Mouse (Mus musculus) thymus, adult 2 months (tissue): ENCODE data around the gene Fam205a1. TPM values are rescaled to one million over a fixed set of nuclear protein-coding genes. Genes with fewer than 3 reads are reported as not detected.
"Not testable (repeated sequence)": the region's sequence is repeated elsewhere in the genome, so short reads cannot be mapped to it uniquely, and the experiment has no call there.

Source experiments
- DNase-seq: peaks from one replicate; pipeline ENCODE4 v3.0.0; 2021
- H3K27ac ChIP-seq: fragments of 200-500 bp; 2 replicates; pipeline ENCODE4 v1.5.1; 2012; ENCODE audit warnings: low read length, control low read depth; ENCODE audit not compliant: control insufficient read depth, insufficient read depth
- H3K27me3 ChIP-seq: fragments of 200-500 bp; 2 replicates; pipeline ENCODE4 v1.6.1; 2012; ENCODE audit warnings: mild to moderate bottlenecking, low read length, moderate library complexity, mixed read lengths; ENCODE audit not compliant: control insufficient read depth, insufficient read depth
- H3K36me3 ChIP-seq: fragments of 200-500 bp; 2 replicates; pipeline ENCODE4 v1.6.1; 2012; ENCODE audit warnings: mild to moderate bottlenecking, low read length, moderate library complexity; ENCODE audit not compliant: control insufficient read depth, insufficient read depth
- H3K4me1 ChIP-seq: fragments of 200-500 bp; replicated peaks from 2 replicates; pipeline ENCODE4 v1.6.1; 2012; ENCODE audit warnings: low read length; ENCODE audit not compliant: control insufficient read depth, insufficient read depth
- H3K4me3 ChIP-seq: fragments of 200-500 bp; 2 replicates; pipeline ENCODE4 v1.5.1; 2012; ENCODE audit warnings: mild to moderate bottlenecking, low read length, control low read depth, moderate library complexity; ENCODE audit not compliant: control insufficient read depth, insufficient read depth
- CTCF ChIP-seq: fragments of 200-500 bp; IDR thresholded peaks from 2 replicates; pipeline ENCODE4 v1.5.1; 2012; ENCODE audit warnings: mild to moderate bottlenecking, control low read depth, low read length, moderate library complexity, borderline replicate concordance; ENCODE audit not compliant: control insufficient read depth, poor library complexity, insufficient read depth; ENCODE audit errors: extremely low read depth
- POLR2A ChIP-seq: fragments of 200-500 bp; IDR thresholded peaks from 2 replicates; pipeline ENCODE4 v1.6.1; 2012; ENCODE audit warnings: mild to moderate bottlenecking, low read length, control low read depth, moderate library complexity; ENCODE audit not compliant: control insufficient read depth, poor library complexity, insufficient read depth; ENCODE audit errors: extremely low read depth
- WGBS: fragments of 180-500 bp; shearing (Covaris S2); methylation state at CpG from one replicate; pipeline ENCODE4 v1.1.7; 2018; 5-methylcytosine and 5-hydroxymethylcytosine counted together
- polyA plus RNA-seq: library from polyadenylated mRNA; depleted of rRNA; stranded (reverse); fragments of >200 nt; gene quantifications from 2 replicates; pipeline ENCODE4 v1.2.3, GENCODE M21; 2012; rRNA removed

The Fam205a1 gene
- polyA plus RNA-seq, result 0.04 TPM in 1 of 2 replicates, not detected in the other

DNA sequence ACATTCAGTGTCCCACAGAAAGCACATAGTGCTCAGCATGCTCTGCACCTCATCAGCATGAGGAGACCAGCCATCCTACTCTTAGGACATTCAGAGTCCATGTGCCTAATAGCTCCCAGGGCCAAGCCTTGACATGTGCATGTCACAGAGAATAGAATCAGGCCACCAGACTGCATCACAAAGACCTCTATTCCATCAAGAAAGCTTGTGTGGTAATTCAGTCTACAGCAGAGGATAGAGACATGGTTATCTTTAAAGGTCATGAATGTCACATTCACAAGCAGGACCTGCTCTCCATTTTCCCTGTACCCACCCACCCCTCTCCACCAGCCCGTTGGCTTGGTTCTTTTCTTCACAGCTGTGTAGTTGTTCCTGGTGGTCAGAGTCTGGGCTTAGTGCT, at the start of gene Fam205a1:
Gene Fam205a1 (minus strand): TSS at position 101 of the 400 bp plus-strand sequence.
- WGBS, result 89% methylated on average over 1 of the region's 1 CpGs
- not testable (repeated sequence) for H3K4me1 ChIP-seq, H3K36me3 ChIP-seq, H3K27me3 ChIP-seq, DNase-seq, H3K4me3 ChIP-seq, H3K27ac ChIP-seq

DNA sequence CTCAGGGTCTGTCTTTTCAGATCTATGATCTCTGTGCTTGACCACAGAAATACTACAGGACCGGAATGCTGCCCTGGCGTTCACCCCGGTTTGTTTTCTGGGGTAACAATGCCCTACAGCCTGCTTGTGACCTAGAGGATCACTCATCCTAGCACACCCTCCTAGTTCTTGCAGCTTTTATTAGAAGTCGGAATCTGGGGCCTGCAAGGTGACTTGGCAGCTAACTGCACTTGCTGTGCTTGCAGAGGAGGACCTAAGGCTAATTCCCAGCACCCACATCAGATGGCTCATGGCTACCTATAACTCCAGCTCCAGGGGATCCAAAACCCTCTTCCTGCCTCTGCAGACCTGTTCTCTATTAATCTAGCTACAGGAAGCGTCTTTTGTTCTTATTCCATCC, 49.0 kb upstream of the Fam205a1 start:
- DNase-seq, result no peak
- no peaks in the 10 kb centered on the region for H3K27me3 ChIP-seq
- 93% methylated on average over 5 of the region's 5 CpGs for WGBS
- no peaks in the 10 kb centered on the region for H3K4me1 ChIP-seq
- TF ChIP-seq CTCF, result no peak
- no peak for TF ChIP-seq POLR2A
- no peak overlapping the region for H3K27ac ChIP-seq
- H3K4me3 ChIP-seq, result no peak overlapping the region
- no peaks in the 10 kb centered on the region for H3K36me3 ChIP-seq

DNA sequence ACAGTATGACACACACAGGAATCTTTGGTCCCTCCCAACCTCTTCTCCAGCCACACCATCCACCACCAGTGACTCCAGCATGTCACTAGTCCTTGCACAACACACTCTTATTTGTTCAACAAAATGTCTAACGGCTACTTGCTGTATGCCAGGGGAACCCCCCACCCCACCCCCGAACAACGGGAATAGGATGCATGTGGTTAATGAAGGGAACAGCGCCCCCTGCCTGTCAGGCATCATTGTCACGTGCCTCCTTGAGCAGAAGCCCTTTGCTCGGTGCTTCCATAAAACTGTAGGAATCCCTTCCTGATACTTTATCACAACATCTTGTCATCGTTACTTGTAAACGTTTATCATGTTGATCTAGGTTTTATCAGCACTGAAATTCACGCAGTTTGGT, 48.5 kb upstream of the Fam205a1 start:
- H3K36me3 ChIP-seq, result no peaks in the 10 kb centered on the region
- peak; percentile 15 for DNase-seq
- TF ChIP-seq POLR2A, result no peak
- peak; percentile 45; the same call in 1 of the 2 replicates for TF ChIP-seq CTCF
- H3K4me3 ChIP-seq, result no peak overlapping the region
- 48% methylated on average over 9 of the region's 9 CpGs for WGBS
- no peak overlapping the region for H3K27ac ChIP-seq
- H3K27me3 ChIP-seq, result no peaks in the 10 kb centered on the region
- H3K4me1 ChIP-seq, result no peaks in the 10 kb centered on the region

DNA sequence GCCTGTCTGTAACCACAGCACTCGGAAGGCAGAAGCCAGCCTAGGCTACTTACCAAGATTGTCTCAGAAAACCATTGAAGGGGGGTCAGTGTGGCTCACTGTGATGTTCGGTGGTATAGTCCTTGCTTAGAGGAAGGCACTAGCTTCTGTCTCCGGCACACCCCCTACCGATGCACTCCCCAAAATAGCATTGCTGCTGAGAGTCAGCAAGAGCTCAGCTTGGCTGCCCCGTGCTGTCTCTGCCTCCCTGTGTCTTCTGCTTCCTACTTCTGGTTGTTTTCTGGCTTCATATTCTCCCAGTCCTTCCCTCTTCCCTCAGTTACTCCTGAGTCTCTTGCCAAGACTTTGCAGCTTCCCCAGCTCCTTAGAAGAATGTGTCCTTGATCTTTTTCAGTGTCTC, 47.2 kb upstream of the Fam205a1 start:
- H3K27me3 ChIP-seq, result no peaks in the 10 kb centered on the region
- 66% methylated on average over 5 of the region's 5 CpGs for WGBS
- no peak overlapping the region for H3K27ac ChIP-seq

DNA sequence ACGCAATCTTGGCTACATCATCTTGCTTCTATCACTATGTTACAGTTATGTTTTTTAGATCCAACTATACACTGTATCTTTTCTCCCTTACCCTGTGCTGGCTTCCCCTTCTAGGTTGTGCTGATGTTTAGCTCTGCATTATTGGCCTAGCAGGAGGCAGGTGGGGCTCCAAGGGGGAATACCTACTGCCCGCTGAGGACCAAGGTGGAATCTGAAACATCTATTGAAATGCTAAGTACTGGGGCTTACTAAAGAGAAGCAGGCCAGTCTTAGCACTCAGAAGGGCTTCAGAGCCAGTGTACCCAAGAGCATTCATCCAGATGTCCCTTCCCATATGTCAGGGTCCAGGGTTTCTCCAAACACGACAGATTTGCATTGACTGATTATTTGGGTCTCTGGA, 45.2 kb upstream of the Fam205a1 start:
- WGBS, result 84% methylated on average over 3 of the region's 3 CpGs
- Histone ChIP-seq H3K27ac (no peak overlapping the region), H3K36me3 (no peaks in the 10 kb centered on the region), H3K27me3 (no peaks in the 10 kb centered on the region), H3K4me1 (no peaks in the 10 kb centered on the region), H3K4me3 (no peak overlapping the region)
- TF ChIP-seq CTCF, result no peak
- no peak for TF ChIP-seq POLR2A
- DNase-seq, result no peak

More for the DNA sequence above, 47.2 kb upstream of the Fam205a1 start:
- no peaks in the 10 kb centered on the region for H3K4me1 ChIP-seq
- TF ChIP-seq POLR2A (no peak), CTCF (no peak)
- H3K4me3 ChIP-seq, result no peak overlapping the region
- no peaks in the 10 kb centered on the region for H3K36me3 ChIP-seq
- no peak for DNase-seq

DNA sequence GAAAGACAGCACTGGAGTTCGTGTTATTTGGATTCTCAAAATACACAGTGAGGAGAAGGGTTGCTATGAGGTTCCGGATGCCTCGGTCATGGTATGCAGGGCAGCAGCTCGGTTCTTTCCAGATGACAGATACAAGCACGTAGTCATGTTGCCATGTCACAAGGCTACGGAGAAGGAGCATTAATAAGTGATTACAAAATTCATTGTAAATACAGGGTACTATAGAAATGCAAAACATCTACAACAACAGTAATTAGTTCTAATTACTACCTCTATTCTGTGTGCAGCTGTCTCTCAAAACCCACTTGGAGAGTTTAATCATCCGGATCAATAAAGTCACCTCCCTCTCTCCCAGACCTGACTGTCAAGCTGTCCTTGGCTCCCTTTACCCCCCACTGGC, 41.4 kb upstream of the Fam205a1 start:
- DNase-seq, result no peak
- Histone ChIP-seq H3K36me3 (no peaks in the 10 kb centered on the region), H3K27me3 (no peaks in the 10 kb centered on the region), H3K4me3 (no peak overlapping the region), H3K4me1 (no peaks in the 10 kb centered on the region), H3K27ac (no peak overlapping the region)
- WGBS, result 92% methylated on average over 7 of the region's 7 CpGs
- TF ChIP-seq CTCF, result no peak
- TF ChIP-seq POLR2A, result no peak

DNA sequence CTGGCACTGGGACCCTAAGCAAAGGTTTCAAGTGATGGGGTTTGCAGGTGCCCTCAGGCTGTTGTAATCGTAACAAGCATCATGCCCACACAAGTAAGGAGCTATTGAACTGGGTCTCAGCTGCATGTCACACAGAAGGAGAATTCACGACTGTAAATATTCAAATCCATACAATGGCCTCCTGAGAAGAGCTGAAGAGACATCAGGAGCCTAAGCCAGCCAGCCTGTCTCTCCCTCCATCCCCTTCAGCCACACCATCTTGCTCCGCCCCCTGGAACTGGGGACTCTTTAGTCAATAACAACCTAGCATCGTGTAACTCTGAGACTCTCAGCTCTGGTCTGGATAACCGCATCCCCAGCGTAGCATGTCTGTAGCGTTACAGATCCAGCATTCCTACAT, 37.5 kb upstream of the Fam205a1 start:
- TF ChIP-seq CTCF (no peak), POLR2A (no peak)
- 88% methylated on average over 7 of the region's 7 CpGs for WGBS

More for the DNA sequence above, 37.5 kb upstream of the Fam205a1 start:
- no peak overlapping the region for H3K4me3 ChIP-seq
- no peak for DNase-seq
- no peaks in the 10 kb centered on the region for H3K4me1 ChIP-seq
- H3K27ac ChIP-seq, result no peak overlapping the region
- H3K27me3 ChIP-seq, result no peaks in the 10 kb centered on the region
- H3K36me3 ChIP-seq, result no peaks in the 10 kb centered on the region
